Mouse (Mus musculus) NIH3T3 (cell line): ENCODE measurements around the gene Mrtfb.

Experiments
- DNase-seq: peaks from one replicate; pipeline ENCODE4 v3.0.0-alpha.2; 2012; ENCODE audit warnings: low read depth

Gene Mrtfb

DNA sequence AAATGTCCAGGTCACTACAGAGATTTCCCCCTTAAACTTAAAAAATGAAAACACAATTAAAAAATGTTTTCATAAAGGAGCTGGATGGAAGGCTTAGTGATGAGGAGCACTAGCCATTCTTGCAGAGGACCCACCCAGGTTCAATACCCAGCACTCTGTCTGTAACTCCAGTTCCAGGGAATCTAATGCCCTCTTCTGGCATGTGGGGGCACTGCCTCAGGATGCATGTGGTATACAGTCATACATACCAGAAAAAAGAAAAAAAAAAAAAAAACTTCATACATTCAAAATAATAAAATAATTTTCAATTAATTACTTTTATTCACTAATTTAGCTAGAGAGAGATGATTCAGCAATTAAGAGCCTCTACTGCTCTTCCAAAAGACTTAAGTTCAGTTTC, 95.0 kb downstream of the Mrtfb start:
- peak; percentile 45 for DNase-seq

DNA sequence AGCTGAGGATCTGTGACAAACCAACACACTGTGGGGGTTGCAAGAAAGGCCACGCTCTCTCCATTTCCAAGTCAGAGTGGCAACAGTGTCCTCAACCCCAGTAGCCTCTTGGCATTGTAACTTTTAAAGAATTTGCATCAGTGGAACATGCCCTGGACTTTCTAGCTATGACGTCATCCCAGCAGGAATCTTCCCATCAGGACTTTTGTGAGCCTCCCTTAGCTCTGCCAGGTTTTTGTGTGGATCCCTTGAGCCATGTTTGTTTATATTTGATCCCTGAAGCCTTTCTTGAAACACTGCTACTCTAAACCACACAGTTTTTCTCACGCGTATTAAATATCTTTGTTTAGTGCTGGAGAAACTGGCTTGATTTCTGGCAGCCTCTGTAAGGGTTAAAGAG, 97.6 kb downstream of the Mrtfb start:
- peak; percentile 67 for DNase-seq

DNA sequence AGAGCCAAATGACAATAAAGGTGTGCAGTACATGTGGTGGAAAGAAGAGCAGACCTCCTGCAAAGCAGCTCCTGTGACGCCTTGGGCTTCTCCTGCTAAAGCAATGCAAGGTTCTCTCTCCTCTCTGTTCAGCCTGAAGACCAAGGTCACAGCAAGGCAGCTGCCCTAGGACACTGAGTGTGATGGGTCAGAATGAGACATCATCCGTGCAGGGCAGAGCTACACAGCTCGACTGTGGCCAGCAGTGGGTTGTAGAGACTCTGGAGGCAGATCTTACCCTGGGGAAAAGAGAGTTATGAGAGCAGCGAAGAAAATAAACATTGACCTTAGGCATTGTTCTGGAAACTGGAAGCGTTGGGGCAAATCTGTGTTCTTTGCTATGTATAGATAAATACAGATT, 98.2 kb downstream of the Mrtfb start:
- no peak for DNase-seq

DNA sequence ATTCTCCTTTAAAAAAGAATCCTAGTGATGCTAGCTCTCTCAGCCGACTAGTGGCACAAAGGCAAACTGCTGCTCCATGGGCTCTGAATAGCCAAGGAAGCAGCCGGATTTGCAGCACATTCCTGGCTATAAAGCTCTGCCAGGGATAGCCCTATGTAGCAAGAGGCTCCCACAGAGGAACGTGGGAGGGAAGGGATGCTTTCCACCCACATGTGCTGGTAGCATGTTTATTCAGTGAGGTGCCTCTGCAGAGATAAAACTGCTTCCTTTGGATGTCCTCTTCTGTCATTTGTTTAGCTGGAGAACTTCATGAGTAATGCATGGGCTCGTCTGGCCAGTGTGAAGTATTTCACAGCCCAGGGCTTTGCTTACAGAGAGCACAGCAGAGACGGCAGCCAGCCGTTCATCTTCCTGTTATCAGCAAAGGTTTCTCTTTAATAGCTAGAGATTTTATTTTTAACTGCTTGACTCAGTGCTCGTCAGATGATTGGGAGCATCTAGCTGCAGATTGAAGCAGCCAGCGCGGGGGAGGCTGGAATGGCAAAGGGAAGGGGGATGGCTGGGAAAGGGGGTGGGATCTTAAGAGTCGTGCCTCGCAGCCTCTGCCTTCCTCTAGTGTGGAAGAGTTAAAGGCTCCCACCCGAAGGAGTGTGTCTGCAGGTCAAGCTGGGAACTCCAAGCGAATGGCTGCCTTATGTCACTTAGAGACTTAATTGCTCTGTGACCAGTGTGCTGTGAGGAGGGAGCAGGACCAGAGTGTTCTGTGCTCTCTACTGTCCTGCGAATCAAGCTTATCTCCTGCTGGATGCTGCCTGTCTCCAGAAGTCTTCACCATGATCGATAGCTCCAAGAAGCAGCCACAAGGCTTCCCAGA, 101.8 kb downstream of the Mrtfb start:
- DNase-seq = peak; percentile 87

DNA sequence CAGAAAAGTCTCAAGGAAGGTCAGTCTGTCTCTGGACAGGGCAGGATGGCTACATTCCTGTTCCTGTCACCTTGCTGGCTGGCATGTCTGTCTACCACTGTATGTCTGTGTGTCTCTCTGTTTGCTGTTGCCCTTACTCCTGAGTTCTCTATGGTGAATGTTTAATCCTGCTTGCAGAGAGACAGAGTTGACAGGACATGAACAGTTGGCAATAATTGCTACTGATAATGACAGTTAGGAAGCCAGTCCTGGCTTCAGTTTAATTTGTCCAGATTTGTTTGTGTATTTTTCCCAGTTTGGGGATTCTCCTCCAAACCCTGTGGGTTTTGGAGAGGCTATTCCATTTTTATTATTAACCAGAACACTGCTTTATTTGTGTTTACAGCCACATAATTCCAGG, 102.5 kb downstream of the Mrtfb start:
- no peak for DNase-seq

DNA sequence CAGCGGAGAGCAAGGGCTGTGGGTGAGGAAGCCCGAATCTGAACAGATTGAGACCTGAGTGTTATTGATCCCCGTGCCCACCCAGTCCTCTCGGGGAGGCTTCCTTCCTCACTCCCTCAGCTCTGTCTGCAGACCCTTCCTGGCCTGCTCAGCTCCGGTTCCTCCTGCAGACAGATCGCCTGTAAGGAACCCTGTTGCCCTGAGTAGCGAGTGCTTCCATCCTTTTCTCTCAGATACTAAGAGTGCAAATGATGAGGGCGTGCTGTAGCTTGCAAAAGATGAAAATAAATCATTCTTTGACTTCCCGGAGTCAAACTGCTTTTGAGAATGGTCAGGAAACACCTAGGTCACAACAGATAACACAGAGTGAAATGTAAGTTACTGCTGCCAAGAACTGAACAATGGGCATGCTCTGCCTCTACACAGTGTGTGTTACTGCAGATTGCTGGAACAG, 103.2 kb downstream of the Mrtfb start:
- no peak for DNase-seq

DNA sequence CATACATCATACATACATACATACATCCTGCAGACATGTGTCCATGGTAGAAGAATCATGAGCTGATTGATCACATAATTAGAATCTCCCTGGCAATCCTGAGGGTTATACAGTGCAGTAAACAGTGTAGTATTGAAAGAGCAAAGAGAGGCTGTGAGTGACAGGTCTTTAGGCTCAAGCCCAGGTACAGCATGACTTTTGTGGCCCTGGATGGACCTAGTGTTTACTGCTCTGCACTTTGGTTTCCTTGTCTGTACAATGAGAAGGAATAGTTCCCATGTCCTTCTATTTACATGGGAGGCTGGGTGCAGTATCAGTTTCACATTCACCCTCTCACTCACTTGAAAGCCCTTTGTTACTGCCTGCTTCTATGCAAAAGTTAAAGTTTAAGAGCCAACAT, 103.9 kb downstream of the Mrtfb start:
- DNase-seq = no peak

DNA sequence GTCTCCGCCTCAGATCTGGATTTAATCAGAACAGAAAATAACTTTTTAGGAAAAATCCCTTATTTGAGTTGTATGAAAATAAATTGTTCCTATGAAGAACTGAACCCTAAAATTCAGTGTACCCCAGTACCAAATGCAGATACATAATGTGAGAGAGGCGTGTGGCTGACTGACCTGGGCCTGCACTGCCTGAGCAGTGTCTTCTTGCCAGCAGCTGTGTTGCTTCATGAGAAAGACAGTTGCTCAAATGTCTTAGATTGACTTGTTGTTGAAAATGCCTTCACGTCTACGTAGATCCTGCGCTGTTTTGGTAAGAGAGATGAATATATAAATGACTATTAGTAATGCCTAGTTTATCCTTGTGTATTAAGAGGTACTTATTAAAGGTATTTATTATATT, 104.6 kb downstream of the Mrtfb start:
- DNase-seq = no peak

DNA sequence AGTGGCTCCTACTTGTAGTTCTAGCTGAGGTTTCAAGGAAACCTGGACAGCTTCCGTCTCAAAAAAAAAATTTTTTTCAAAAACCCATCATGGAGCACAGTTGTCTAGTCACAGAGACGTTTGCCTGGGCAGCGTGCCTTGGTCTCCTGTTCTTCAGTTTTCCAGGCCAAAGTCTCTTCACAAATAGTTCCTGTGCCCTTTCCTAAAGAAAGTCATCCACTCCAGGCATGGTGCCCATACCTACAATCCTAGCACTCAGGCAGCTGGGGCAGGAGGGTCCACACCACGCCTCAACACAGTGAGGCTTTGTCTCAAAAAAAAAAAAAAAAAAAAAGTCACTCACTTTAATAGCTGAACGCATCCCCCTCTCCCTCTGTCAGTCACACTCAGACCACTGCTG, 106.9 kb downstream of the Mrtfb start:
- no peak for DNase-seq

DNA sequence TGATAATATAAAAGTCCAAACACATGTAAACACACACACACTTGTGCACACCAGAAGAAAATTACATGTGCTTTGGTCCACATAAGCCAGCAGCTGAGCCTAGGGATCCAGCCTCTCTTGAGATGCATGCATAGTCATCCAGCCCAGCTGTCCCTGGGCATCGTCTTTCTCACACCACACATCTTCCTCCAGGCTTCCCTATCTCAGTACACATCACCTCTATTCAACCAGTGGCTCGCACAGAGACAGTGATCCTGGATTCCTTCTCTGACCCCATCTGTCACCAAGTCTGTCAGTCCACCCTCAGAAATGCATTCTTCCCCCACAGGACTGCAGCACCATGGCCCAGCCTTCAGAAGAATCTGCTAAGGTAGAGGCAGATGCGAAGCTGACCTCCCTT, 107.9 kb downstream of the Mrtfb start:
- DNase-seq = no peak

DNA sequence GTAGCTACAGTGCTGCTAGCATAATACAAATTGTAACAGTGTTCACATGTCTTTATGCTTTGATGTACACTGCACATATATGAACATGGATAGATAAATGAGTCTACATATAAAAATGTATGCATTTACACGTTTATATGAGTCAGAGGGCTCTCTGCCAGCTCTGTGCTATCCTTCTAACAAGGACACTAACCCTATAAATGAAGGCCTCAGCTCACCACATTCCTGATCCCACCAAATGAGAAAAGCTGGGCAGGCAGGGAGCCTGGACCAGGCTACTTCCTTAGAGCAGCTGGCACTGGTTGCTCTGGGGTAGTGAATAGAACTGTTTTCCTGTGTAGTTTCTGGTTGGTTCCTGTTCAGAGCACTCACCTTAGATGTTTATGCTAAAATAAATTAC, 110.0 kb downstream of the Mrtfb start:
- peak; percentile 60 for DNase-seq

DNA sequence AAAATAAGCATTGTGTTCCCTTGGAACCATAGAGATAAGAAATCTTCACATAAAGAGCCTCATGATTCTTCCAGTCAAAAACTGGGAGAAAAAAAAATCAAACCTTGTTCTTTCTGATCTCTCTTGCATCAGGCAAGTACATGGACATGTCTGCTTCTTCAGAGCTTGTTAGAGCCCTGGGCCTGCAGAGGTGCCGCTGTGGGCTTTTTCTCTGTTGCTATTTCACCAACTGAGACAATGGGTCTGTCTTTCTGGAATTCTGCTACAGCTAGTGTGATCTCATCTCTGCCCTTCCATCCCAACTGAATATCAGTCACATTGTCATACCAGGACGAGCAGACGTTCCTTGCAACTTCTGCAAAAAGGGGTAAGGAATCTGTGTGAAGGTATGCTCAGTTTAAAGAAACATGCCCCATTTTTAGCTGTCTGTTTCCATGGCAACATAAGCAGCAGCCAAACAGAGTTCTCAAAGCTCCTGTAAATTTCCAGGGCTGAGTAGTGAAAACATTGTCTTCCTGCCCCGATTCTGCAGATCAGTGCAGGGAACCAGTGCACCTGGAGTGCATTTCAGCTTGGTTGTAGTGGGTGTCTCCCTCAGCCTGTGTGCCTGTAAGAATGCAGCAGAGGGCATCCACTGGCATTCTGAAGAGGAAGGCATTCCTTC, 110.7 kb downstream of the Mrtfb start:
- peak; percentile 43 for DNase-seq

DNA sequence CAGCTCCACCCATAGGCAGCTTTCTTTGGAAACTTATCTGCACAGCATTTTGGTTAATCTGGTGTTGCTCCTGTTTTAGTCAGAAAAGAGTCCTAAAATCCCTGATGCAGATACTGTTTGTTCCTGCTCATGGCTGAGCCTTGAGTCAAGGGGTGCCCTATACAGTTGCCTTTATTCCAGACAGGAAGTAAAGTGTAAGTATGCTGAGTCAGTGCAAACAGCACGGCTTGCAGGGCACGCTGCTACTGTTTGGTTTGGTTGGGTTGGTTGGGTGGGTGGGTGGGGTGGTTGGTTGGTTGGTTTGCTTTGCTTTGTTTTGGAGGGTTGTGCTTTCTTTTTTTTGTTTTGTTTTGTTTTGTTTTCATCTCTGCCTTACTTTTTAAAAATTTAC, 111.2 kb downstream of the Mrtfb start:
- DNase-seq = no peak

DNA sequence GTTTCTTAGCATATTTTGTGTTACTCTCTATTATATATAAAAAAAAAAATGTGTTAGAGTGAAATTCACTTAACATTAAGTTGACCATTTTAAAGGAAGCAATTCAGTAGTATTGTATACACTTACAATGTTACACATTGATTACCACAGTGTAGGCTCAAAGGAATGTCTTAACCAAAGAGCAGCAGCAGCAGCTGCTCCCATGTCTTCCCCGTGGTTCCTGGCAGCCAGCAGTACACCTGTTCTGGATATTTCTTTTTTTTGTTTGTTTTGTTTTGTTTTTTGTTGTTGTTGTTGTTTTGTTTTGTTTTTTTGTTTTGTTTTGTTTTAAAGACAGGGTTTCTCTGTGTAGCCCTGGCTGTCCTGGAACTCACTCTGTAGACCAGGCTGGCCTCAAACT, 112.4 kb downstream of the Mrtfb start:
- DNase-seq = no peak

DNA sequence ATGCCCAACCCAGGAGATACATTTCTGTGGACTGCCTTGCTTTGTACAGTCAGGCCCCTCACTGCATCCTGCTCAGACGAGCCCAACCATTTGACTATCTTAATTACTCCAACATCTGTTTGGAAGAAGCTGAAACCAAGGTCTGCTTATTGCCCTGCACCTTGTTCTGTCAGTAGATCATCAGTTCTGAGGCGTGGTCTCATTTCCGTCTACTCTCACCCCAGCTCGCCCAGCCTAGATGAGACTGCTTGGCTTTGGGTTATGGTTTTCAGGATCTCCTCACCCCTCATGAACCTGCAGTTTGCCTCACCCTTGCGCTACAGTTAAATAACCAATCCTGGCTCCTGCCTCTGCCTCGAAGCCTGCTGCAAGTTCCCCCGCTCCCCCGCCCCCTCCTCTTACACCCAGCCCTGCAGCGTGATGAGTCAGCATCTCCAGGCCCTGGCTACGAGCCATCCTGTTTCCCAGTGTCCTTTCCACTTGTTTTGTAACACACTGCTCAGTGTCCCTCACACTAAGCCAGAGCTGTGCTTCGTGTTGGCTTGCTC, 115.5 kb downstream of the Mrtfb start:
- peak; percentile 96 for DNase-seq

DNA sequence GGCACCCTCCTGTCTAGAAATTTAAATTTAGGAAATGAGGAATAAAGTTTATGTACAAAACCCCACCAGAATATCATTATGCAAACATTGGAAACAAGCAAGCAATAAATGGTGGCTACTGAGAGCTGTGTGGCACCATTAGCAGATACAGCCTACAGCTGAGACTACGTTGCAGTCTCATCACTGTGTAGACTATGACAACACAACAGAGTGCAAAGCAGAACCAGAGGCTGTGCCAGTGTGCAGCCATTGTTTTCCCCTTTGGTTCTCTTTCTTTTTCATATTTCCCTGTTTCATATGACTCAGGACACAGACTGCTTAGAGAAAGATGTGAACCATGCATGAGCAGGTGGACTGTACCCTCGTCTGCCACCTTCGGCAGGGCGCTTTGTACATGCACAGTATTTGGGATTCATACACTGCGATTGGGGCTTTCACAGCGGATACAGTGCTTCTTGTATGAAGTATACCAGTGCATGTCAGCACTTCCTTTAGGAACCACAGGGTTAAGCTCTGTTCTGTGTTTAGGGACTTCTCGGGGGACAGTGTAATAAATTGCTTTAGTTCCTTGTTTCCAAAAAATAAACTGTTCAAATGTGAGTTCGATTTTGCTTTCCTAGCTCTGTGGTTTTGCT, 116.7 kb downstream of the Mrtfb start:
- no peak for DNase-seq

DNA sequence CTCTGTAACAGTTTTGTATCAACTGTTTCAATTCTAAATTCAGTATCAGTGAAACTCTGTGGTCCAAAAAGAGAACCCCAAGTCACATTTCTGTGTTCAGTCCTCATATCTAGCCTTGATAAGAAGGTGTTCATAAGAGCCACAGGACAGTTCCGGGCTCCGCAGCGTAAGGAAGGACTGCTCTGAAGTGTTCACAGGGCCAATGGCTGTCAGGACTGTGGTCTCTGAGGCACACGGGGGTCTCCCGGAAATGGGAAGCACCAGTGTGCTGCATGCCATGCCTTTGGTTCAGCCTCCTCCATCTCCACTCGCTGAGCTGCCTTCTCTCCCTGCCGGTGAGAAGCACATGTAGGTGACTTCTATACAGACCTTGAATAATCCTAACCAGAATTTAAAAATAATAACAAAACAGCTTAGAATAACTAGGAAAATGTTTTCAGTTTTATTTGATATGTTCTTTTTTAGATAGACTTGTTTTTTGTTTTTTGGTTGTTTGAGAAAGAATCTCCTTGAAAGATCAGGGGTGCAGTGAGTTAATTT, 120.7 kb downstream of the Mrtfb start:
- no peak for DNase-seq

DNA sequence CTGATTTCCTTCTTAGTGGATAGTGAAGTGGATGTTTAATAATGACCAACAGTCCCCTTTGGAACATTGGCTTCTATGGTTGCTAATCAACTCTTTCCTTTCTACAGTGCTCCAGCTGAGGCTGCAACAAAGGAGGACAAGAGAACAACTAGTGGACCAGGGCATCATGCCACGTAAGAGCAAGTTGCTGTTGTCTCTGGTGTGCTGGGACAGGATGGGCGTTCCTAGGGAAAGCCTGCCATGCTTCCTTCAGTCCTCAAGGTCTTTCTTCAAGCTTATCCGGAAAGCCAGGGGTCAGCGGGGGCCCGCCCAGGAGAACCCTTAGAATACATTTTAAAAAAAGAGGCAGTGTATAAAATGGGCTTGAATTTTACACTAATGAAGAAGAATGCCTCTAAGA, 121.9 kb downstream of the Mrtfb start:
- DNase-seq = no peak

DNA sequence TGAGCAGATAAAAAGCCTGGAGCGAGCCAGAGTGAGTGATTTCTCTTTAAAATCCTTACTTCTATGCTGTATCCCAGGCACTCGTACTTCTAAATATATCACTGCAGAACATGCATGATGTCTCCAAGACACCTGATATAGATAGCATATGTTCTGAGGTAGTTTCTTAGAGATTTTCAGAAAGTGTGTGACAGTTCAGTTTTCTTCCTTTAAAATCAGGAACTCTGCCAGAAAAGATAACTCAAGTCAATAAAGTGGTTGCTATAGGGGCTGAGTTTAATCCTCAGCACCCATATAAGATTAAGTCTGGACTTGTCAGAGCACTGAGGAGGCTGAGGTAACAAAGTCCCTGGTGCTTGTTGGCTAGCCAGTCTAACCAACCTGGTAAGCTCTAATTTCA, 123.6 kb downstream of the Mrtfb start:
- DNase-seq = no peak

DNA sequence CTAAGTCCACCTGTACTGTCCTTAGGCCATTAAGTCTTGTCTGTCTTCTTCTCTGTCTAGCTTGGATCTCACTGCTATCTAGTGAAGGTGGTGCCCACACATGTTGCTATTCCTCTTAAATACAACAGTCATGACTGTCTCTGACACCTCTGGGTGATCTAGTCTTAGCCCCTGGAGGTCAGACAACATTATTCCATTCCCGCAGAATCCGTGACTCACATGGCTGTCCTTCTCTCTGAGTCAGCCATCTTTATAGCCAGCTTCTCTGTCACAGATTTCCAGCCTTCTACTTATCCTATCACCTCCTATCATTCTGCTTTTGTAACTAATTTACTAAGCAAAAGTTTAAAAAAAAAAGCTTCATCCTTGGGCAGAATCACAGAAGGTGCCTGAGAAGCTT, 125.5 kb downstream of the Mrtfb start:
- no peak for DNase-seq

DNA sequence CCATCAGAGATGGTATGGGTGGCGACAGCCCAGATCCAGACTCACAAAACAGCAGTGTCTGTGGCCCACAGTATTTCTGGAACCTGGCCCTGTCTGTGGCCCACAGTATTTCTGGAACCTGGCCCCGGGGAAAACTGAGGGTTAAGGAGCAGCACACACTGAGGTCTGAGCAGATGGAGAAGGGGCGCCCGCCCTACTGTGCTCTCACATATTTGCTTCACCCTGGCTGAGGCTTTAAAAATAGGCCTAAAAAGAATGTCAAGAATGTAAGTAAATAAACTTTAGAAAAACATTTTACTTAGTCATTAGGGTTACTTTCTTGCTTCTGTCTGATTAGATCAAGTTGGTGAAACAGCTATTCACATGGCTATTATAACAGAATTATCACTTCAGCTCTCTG, 131.0 kb downstream of the Mrtfb start:
- DNase-seq = peak; percentile 21

DNA sequence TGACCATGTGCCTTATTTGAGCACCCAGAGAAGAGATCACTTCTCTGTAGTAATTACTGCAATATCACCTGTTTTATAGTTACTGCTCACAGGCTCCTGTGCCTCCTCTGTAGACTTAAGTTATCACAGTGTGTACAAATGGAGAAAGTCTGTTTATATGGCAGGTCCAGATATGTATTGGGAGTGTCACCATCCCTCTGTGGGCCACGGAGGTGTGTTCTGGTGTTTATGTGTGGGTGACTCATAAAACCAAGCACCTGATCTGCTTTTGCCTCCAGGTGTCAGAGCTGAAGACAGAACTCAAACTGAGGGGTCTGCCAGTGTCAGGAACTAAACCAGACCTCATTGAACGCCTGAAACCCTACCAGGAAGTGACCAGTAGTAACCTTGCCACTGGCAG, 144.1 kb downstream of the Mrtfb start:
- no peak for DNase-seq

DNA sequence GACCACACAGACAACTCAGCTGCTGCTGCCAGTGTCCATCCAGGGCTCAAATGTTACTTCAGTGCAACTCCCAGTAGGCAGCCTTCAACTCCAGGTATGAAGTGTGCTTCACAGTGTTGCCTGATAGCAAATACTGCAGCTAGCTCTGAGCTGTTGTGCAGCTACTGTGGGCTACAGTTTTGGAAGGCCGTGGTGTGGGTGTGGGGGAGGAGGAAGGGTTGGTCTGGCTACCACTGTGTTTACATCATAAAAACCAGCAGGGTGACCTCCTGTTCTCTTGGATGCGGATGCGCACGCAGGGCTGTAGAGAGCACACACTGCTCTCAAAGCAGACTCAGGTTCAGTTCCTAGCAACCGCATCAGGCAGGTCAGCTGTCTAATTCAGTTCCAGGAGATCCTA, 145.3 kb downstream of the Mrtfb start:
- no peak for DNase-seq
